Mouse (Mus musculus) neutrophil, adult 59 days (primary cell): ENCODE measurements around the gene Tpp2. TPM values are rescaled to one million over a fixed set of nuclear protein-coding genes. Genes with fewer than 3 reads are reported as not detected.

Source experiments
- total RNA-seq, 2 experiments: library from RNA; stranded (reverse); gene quantifications; 1 replicate in 1 of 2; 2 replicates in 1 of 2; pipeline ENCODE4 v1.2.4; 2023

Gene Tpp2
- 10 to 100 TPM; 40.6 to 44.3 TPM for total RNA-seq

GRCm38 (mm10) chr1:43933488-43934415 lies at the start of gene Tpp2:
Gene Tpp2 (plus strand): TSS chr1:43933647.

GRCm38 (mm10) chr1:44019934-44020333 lies 86.5 kb downstream of the Tpp2 start, which contains the start of gene Mettl21c:
Gene Mettl21c (minus strand): TSS chr1:44020034.

Other genes with a start within 250 kb of the Tpp2 start
- gene 1500015O10Rik, start 203.0 kb upstream of the Tpp2 start, total RNA-seq: not detected
- gene Uxs1, start 105.8 kb upstream of the Tpp2 start, total RNA-seq: 10 to 100 TPM; 12.6 to 19.2 TPM
- gene Mettl21c, start 86.4 kb downstream of the Tpp2 start, total RNA-seq: not detected
- gene Gm8251, start 128.3 kb downstream of the Tpp2 start, total RNA-seq: under 1 TPM in 1 of 2 experiments, not detected in 1; 0.07 TPM
- gene Tex30, start 168.8 kb downstream of the Tpp2 start, total RNA-seq: 10 to 100 TPM; 12.1 to 12.6 TPM
- 1 to 10 TPM; 5.4 to 6.7 TPM for gene Kdelc1, start 185.2 kb downstream of the Tpp2 start, total RNA-seq
- 1 to 10 TPM; 4.7 to 5.3 TPM for gene Bivm, start 185.3 kb downstream of the Tpp2 start, total RNA-seq
- 1 to 10 TPM; 7.3 to 9.2 TPM for gene Ercc5, start 214.1 kb downstream of the Tpp2 start, total RNA-seq